Mouse (Mus musculus) small intestine, adult 2 months (tissue): ENCODE results near the gene Zfp13.
"Not testable (repeated sequence)": the region's sequence is repeated elsewhere in the genome, so short reads cannot be mapped to it uniquely, and the experiment has no call there.

Experiments used
- CTCF ChIP-seq: fragments of 200-500 bp; IDR thresholded peaks from 2 replicates; pipeline ENCODE4 v1.5.1; 2012; ENCODE audit warnings: low read depth, mild to moderate bottlenecking, control low read depth, inconsistent platforms, low read length, moderate library complexity, mixed read lengths; ENCODE audit not compliant: insufficient replicate concordance, insufficient read length; ENCODE audit errors: extremely low read depth
- POLR2A ChIP-seq: fragments of 200-500 bp; IDR thresholded peaks from 2 replicates; pipeline ENCODE4 v1.6.1; 2012; ENCODE audit warnings: low read depth, mild to moderate bottlenecking, control low read depth, inconsistent platforms, low read length, moderate library complexity

DNA sequence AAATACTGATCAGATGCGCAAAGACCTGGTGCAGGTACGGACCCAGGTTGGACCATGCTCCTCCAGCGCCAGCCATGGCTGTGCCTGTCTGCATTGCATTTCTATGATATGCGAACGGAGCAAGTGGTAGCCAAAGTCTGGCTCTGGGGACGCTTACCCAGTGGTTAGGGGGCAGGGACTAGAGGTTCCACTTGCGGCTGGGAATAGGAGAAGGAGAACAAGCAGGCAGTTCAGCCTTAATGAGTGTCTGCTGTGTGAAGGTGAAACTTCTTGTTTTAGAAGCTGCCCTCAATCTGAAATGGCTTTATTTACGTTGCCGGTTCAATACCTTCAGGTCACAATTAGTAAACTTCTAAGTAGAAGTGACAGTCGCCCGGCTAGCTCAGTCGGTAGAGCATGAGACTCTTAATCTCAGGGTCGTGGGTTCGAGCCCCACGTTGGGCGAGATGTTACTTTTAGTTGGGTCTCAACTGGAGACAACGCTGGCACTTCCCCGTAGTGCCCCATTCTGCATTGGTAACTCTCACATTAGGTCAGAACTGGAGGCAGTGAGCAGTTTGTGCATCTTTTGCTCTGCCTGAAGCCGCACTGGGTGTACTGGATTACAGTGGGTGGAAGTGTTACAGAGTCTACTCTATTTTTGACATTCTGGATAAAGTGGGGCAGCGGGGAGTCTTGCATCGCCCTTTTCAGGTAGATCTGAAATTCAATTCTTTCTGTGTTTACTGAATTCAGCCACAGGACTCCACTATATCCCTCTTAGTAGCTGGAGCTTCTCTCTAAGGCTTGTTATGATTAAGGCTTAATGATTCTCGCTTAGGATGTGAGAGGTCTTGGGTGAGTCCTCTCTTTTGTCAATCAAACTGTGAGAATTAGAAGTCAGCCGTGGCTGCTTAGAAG is 65.4 kb downstream of the Zfp13 start:
- not testable (repeated sequence) for TF ChIP-seq CTCF, POLR2A
